Comparison of ENCODE assay signal across 23 mouse cellular contexts in the genomic region with DNA sequence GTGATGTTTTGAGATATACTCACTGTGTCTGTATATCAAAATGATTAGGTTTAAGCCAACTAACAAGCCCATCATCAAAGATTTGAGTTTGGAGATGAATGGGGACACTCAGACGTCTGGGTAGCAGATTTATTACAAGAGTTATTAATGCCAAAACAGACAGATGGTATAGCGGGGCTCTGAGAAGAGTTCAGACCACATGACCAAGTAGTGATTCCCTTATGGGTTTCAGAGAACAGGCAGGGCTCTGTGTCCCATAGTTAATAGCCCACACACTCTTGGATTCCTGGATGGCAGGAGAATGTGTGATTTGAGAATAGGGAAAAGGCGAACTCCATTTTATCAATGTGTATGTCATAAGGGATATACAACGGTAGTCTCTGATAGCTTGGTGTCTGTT.
A peak's percentile ranks its signal among the peaks of the same experiment; 100 is the strongest.
DNase-seq lines count a peak whose midpoint lies in the region; ATAC-seq and TF ChIP-seq lines count a peak whose summit lies in the region.
"Had no signal": no experiment of that assay in that cellular context is flagged by ENCODE, and none has a peak within 500 bp of the region (broad histone marks: within the 10 kb centered on the region; RNA-seq: fewer than 3 reads in every experiment).

No protein-coding gene starts in this region.

- no peak for TF ChIP-seq CTCF in forebrain, postnatal 0 days (IDR thresholded peaks at IDR 0.05; ENCODE audit: low read depth)
- TF ChIP-seq CTCF in liver, postnatal 0 days (IDR thresholded peaks at IDR 0.05; ENCODE audit: low read depth), result no peak
- TF ChIP-seq CTCF in brain, embryonic 14.5 days (IDR thresholded peaks at IDR 0.05; ENCODE audit: borderline replicate concordance, extremely low read depth, insufficient read depth, insufficient read length), result no peak

- H3K9me3 ChIP-seq in forebrain, embryonic 14.5 days (replicated peaks; ENCODE audit: control insufficient read depth, low read length), result no peaks in the 10 kb centered on the region
- no peaks in the 10 kb centered on the region for H3K9me3 ChIP-seq in forebrain, postnatal 0 days (ENCODE audit: low read length)
- no peaks in the 10 kb centered on the region for H3K9me3 ChIP-seq in liver, embryonic 11.5 days (ENCODE audit: control insufficient read depth, low read length)
- no peaks in the 10 kb centered on the region for H3K9me3 ChIP-seq in liver, postnatal 0 days (ENCODE audit: low read length)
- H3K9me3 ChIP-seq: embryonic facial prominence, embryonic 12.5 days had no signal

- no peak for TF ChIP-seq POLR2A in brain, embryonic 14.5 days (IDR thresholded peaks at IDR 0.05; ENCODE audit: borderline replicate concordance, extremely low read depth, insufficient read depth, insufficient read length, poor library complexity, severe bottlenecking)

- H3K4me3 ChIP-seq in forebrain, embryonic 14.5 days (ENCODE audit: low read depth, low read length), result no peak overlapping the region
- no peak overlapping the region for H3K4me3 ChIP-seq in forebrain, postnatal 0 days (ENCODE audit: low read depth, low read length)
- H3K4me3 ChIP-seq in liver, embryonic 11.5 days (ENCODE audit: low read depth, low read length), result no peak overlapping the region
- H3K4me3 ChIP-seq in liver, postnatal 0 days (ENCODE audit: low read depth, low read length), result no peak overlapping the region
- H3K4me3 ChIP-seq: embryonic facial prominence, embryonic 12.5 days; erythroblast, embryonic 14.5 days; layer of hippocampus, adult 2 months had no signal

- no peak overlapping the region for H3K27ac ChIP-seq in forebrain, embryonic 14.5 days (ENCODE audit: low read depth, low read length)
- H3K27ac ChIP-seq in forebrain, postnatal 0 days (ENCODE audit: low read depth, low read length), result no peak overlapping the region
- H3K27ac ChIP-seq in liver, embryonic 11.5 days (ENCODE audit: low read depth, low read length), result no peak overlapping the region
- no peak overlapping the region for H3K27ac ChIP-seq in liver, postnatal 0 days (ENCODE audit: low read depth)
- H3K27ac ChIP-seq: embryonic facial prominence, embryonic 12.5 days; layer of hippocampus, adult 2 months had no signal

- H3K4me1 ChIP-seq in forebrain, embryonic 14.5 days (ENCODE audit: control insufficient read depth, insufficient read depth, low read length), result no peaks in the 10 kb centered on the region
- no peaks in the 10 kb centered on the region for H3K4me1 ChIP-seq in forebrain, postnatal 0 days (ENCODE audit: insufficient read depth)
- no peaks in the 10 kb centered on the region for H3K4me1 ChIP-seq in liver, embryonic 11.5 days (replicated peaks; ENCODE audit: control insufficient read depth, insufficient read depth, low read length)
- H3K4me1 ChIP-seq in liver, postnatal 0 days (ENCODE audit: insufficient read depth), result no peaks in the 10 kb centered on the region
- H3K4me1 ChIP-seq: embryonic facial prominence, embryonic 12.5 days had no signal

- no peak for TF ChIP-seq EP300 in liver, postnatal 0 days (IDR thresholded peaks at IDR 0.05; ENCODE audit: low read depth)

- H3K9ac ChIP-seq in forebrain, embryonic 14.5 days (ENCODE audit: low read length), result no peak overlapping the region
- H3K9ac ChIP-seq in forebrain, postnatal 0 days, result no peak overlapping the region
- H3K9ac ChIP-seq in liver, embryonic 11.5 days (ENCODE audit: low read depth, low read length), result no peak overlapping the region
- H3K9ac ChIP-seq in liver, postnatal 0 days (replicated peaks), result no peak overlapping the region
- H3K9ac ChIP-seq: embryonic facial prominence, embryonic 12.5 days had no signal

- ATAC-seq in forebrain, embryonic 14.5 days, result peak; percentile 71
- ATAC-seq in forebrain, postnatal 0 days, result no peak
- ATAC-seq in liver, embryonic 11.5 days (replicated peaks; ENCODE audit: low FRiP score), result 0 out of 2 replicates have a peak, but pooled peaks have one; percentile 36
- ATAC-seq in liver, postnatal 0 days, result no peak
- ATAC-seq: inflammation-experienced regulatory T-cells, adult 6 months had no signal

- no peak overlapping the region for H3K4me2 ChIP-seq in forebrain, embryonic 14.5 days (ENCODE audit: low read length)
- no peak overlapping the region for H3K4me2 ChIP-seq in forebrain, postnatal 0 days (ENCODE audit: low read depth)
- no peak overlapping the region for H3K4me2 ChIP-seq in liver, embryonic 11.5 days
- H3K4me2 ChIP-seq in liver, postnatal 0 days (ENCODE audit: low read depth, low read length), result no peak overlapping the region
- H3K4me2 ChIP-seq: embryonic facial prominence, embryonic 12.5 days had no signal

- H3K27me3 ChIP-seq in forebrain, embryonic 14.5 days (replicated peaks; ENCODE audit: control insufficient read depth, insufficient read depth, low read length), result no peaks in the 10 kb centered on the region
- no peaks in the 10 kb centered on the region for H3K27me3 ChIP-seq in forebrain, postnatal 0 days (ENCODE audit: insufficient read depth, low read length)
- H3K27me3 ChIP-seq in liver, embryonic 11.5 days (replicated peaks; ENCODE audit: control insufficient read depth, insufficient read depth, low read length), result no peaks in the 10 kb centered on the region
- no peaks in the 10 kb centered on the region for H3K27me3 ChIP-seq in liver, postnatal 0 days (ENCODE audit: insufficient read depth, low read length)
- H3K27me3 ChIP-seq: embryonic facial prominence, embryonic 12.5 days had no signal

- DNase-seq in forebrain, embryonic 14.5 days (ENCODE audit: low spot score), result peak; percentile 52
- DNase-seq in forebrain, postnatal 0 days, result no peak
- no peak for DNase-seq in liver, embryonic 11.5 days (ENCODE audit: low spot score)
- no peak for DNase-seq in liver, postnatal 0 days
- peak; percentile 61 for DNase-seq in brain, embryonic 14.5 days (ENCODE audit: low read depth)
- DNase-seq in cerebellum, postnatal 14 days, result peak; percentile 8 to 22
- no peak for DNase-seq in heart, adult 8-10 months (ENCODE audit: low spot score)
- DNase-seq: adrenal gland, postnatal 36 days; B cell, adult 2 months; gastrocnemius, postnatal 14 days; heart, adult 18-20 months; heart, postnatal 36 days; kidney, adult 2 months; kidney, postnatal 10 days; liver; lung, adult 18-20 months; lung, postnatal 14 days; right cerebral cortex, postnatal 25 days; thymus, postnatal 36 days had no signal

- 72% methylated on average over 4 of the region's 4 CpGs for WGBS in forebrain, embryonic 14.5 days
- WGBS in forebrain, postnatal 0 days, result 65% methylated on average over 4 of the region's 4 CpGs
- WGBS in liver, embryonic 11.5 days, result 78% methylated on average over 4 of the region's 4 CpGs
- WGBS in liver, postnatal 0 days (ENCODE audit: insufficient replicate concordance), result 84% methylated on average over 4 of the region's 4 CpGs

- H3K36me3 ChIP-seq in forebrain, embryonic 14.5 days (ENCODE audit: control insufficient read depth, insufficient read depth, low read length), result peaks cover 31% of the 10 kb centered on the region
- H3K36me3 ChIP-seq in forebrain, postnatal 0 days (ENCODE audit: insufficient read depth), result peaks cover 13% of the 10 kb centered on the region
- H3K36me3 ChIP-seq in liver, embryonic 11.5 days (ENCODE audit: control insufficient read depth, insufficient read depth, low read length), result peaks cover 9% of the 10 kb centered on the region; the same call in 1 of the 2 replicates
- H3K36me3 ChIP-seq in liver, postnatal 0 days (replicated peaks; ENCODE audit: insufficient read depth, low read length), result peaks cover 34% of the 10 kb centered on the region

Comparison
In these comparisons a context has a peak if more than half of its experiments do, and no peak if none do; other contexts are left out.
1. ATAC-seq: peak in forebrain, embryonic 14.5 days (single experiment) and liver, embryonic 11.5 days (single experiment); none in forebrain, postnatal 0 days (single experiment) and liver, postnatal 0 days (single experiment).
2. DNase-seq: peak in forebrain, embryonic 14.5 days (single experiment), brain, embryonic 14.5 days (single experiment) and cerebellum, postnatal 14 days (2 of 2); none in forebrain, postnatal 0 days (single experiment), liver, embryonic 11.5 days (single experiment), liver, postnatal 0 days (single experiment) and heart, adult 8-10 months (single experiment).